Mouse (Mus musculus) layer of hippocampus, adult 8-10 months (tissue): Measurements from ENCODE around the gene 4930402H24Rik. TPM values are rescaled to one million over a fixed set of nuclear protein-coding genes. Genes with fewer than 3 reads are reported as not detected.
A peak's percentile ranks its signal among the peaks of the same experiment; 100 is the strongest.

Experiments used
- DNase-seq, 2 experiments: peaks; one replicate each; pipeline ENCODE4 v3.0.0; 2022; ENCODE audit warnings: low spot score in 2 of 2
- total RNA-seq, 4 experiments: library from RNA; stranded (reverse); gene quantifications; 2 replicates each; pipeline ENCODE4 v1.2.4; 2022

4930402H24Rik gene
- total RNA-seq = 100 to 1,000 TPM in 1 of 4 experiments, 10 to 100 TPM in 3; 74.4 to 113 (median 91.0) TPM

DNA sequence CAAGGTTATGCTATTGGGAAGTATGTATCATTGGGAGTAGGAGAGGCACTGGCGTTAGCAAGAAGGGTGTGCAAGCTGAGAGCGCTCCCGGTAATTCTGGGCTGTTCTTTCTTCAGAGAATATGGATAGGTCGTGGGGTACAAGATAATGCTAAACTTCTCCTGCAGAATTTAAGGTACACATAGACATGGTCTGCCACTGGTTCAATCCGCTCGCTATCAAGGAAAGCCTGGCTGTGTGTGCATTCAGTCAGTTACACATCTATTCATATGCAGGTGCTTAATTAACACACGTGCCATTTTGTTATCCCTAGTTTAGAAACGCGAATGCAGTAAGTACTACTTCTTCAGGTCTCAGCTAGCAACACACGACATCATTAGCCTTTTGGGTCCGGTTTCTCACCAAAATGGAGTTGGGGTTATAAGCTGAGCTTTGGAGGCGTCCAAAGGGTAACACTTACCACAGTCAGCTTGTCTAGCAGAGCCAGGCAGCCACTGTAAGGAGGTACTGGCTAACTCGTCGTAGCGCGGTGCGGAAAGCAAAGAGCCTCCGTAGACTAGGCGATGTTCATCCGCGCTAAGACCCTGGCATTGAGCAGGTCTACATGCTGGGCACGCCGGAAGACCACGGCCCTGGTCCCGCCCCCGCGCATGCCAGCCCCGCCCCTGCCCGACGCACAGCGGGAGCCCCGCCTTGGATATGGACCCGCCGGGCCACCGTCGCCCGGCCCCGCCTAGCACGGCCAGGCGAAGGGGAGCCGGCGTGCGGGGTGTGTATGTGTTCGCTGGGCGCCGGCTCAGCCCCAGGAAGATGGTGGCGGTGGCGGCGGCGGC, at the start of gene 4930402H24Rik, which contains the start of gene Atrn:
Gene 4930402H24Rik, minus strand, starts transcription at position 656 of the 833 bp plus-strand sequence.
Gene Atrn, plus strand, starts transcription at position 745 of the 833 bp plus-strand sequence.
- DNase-seq = peak; percentile 73 to 87

GRCm38 (mm10) chr2:130950548-130950947, 44.3 kb upstream of the 4930402H24Rik start:
- DNase-seq = peak; percentile 86 to 96

GRCm38 (mm10) chr2:130949781-130950180, 43.6 kb upstream of the 4930402H24Rik start:
- DNase-seq = no peak

GRCm38 (mm10) chr2:130932865-130933264, 26.7 kb upstream of the 4930402H24Rik start:
- DNase-seq = no peak

DNA sequence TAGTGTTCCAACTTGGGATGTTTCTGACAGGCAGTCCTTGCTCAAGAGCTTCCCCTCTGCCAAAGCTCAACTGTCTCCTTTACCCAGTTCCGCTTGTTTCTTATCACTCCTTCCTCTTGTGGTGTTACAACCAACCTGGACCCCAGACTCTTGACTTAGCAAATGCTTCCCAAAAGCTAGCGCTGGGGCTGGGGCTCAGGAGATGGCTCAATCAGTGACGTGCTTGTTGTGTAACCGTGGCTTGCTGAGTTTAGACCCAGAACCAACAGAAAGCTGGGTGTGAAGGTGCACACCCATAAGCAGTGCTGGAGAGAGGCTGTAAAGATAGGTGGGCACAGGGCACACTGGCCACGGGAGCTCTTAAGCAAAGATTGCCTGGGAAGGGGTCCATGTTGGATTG, 23.8 kb upstream of the 4930402H24Rik start:
- DNase-seq = no peak

DNA sequence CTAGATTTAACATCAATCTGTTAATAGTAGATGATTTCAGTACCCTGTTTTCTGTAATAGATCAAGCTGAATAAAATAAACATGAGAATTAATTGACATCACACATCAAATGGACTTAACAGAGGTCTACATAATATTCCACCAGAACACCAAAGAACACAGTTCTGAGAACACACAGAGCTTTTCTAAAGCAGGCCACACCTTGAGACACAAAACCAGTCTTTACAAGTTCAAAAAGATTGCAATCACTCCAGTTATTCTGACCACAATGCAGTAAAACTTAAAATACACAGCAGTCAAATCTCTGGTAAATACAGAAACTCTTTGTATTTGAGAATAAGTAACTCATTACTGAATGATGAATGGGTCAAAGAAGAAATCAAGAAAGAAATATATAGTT, 22.3 kb upstream of the 4930402H24Rik start:
- no peak for DNase-seq

GRCm38 (mm10) chr2:130928031-130928430, 21.8 kb upstream of the 4930402H24Rik start:
- DNase-seq = no peak

DNA sequence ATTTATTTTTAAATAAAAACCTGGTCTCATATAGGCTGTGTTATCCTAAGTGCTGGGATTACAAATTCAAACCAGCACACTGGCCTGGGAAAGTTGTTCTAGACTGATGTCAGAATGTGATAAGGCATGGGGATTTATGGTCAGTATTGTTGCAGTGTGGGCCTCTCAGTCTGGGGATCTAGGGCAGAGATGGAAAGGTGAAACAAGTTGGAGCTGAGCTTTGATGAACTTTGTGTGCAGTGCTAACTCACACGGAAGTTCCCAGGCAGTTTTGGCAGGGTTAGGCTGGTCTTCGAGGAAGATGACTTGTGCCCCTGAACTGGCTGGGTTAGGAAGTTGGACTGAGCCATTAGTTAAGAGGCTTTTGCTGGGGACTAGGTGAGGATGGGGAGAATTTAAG, 18.7 kb upstream of the 4930402H24Rik start:
- no peak for DNase-seq

GRCm38 (mm10) chr2:130919062-130919593, 12.9 kb upstream of the 4930402H24Rik start:
- no peak for DNase-seq

- no peak for DNase-seq
These were observed 11.5 kb upstream of the 4930402H24Rik start for GRCm38 (mm10) chr2:130917686-130918085.

DNA sequence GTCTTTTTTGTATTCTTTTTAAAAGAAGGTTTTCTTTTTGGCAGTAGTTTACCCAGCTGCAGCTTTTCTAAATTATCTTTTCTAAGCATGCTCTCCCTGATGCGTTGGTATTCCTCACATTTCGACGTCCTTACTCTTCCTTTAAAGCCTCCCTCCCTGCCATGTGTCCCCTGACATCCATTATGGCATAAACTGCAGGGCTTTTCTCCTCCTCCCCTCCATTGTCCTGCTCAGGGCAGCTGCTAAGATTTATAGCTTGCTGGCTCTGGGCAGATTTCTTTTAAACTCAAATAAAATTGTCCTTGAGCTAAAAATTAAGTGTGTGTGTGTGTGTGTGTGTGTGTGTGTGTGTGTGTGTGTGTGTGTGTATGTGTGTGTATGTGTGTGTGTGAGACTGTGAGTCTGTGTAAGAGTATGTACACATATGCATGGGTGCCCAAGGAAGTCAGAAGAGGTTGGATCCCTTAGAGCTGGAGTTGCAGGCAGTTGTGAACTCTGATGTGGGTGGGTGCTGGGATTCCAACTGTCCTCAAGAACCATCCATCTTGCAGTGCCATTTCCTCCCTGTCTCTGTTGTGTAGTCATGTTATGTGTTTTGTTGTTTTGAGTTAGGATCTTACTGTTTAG, 10.4 kb upstream of the 4930402H24Rik start:
- no peak for DNase-seq

DNA sequence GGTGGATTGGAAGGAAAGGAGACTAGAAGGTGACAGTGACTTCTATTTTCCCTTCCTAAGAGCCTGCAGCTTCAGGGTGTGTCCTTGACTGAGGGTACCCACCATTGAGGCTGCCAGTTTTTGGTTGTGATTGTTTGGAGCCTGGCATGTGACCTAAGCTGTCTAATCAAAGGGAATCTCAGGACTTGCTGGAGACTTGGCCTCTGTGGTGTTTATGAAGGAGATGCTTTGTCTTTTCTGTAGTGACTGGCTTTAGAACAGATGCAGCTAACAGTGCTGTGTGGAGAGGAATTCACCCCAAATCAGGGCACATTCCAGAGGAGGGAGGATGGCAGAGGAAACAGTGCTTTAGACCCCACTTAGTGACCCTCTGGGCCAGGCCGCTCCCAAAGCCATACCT, 8.7 kb upstream of the 4930402H24Rik start:
- DNase-seq = no peak

GRCm38 (mm10) chr2:130911691-130912090, 5.5 kb upstream of the 4930402H24Rik start:
- DNase-seq = no peak

- peak in 1 of 2 experiments; percentile 11 for DNase-seq
These were observed 544 bp upstream of the 4930402H24Rik start for GRCm38 (mm10) chr2:130906584-130907315.

DNA sequence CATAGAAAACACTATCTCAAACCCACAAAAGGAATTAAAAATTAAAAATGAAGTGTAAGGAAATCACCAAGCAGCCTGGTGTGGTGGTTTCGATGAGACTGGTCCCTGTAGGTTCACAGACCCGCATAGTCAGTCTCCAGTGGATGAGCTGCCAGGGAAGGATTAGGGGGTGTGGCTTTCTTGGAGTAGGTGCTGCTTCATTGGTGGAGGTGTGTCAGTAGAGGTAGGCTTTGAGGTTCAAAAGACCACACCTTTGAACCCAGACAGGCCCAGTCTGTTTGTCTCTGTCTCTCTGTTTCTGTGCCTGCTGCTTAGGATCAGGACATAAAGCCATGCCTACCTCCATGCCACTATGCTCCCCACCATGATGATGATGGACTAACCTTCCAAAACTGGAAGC, 7.4 kb downstream of the 4930402H24Rik start:
- no peak for DNase-seq

GRCm38 (mm10) chr2:130897856-130898255, 8.3 kb downstream of the 4930402H24Rik start:
- DNase-seq = no peak

- no peak for DNase-seq
These were observed 9.3 kb downstream of the 4930402H24Rik start for GRCm38 (mm10) chr2:130896944-130897343.

DNA sequence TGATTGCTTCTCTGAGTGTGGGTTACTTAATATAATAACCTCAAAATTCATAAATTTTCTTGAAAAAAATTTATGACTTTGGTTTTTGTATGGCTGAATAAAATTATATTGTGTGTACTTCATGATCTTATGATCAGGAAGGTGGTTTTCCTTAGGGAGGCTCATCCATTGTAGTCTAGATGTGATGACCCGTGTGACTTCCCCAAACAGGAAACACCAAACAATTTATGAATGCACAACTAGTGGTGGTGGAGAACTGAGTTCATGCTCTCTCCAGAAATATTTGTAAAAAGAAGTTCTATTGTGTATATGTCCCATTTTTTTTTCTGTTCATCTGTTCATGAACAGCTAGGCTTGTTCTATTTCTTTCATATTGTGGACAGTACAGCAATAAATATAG, 18.8 kb downstream of the 4930402H24Rik start:
- no peak for DNase-seq

DNA sequence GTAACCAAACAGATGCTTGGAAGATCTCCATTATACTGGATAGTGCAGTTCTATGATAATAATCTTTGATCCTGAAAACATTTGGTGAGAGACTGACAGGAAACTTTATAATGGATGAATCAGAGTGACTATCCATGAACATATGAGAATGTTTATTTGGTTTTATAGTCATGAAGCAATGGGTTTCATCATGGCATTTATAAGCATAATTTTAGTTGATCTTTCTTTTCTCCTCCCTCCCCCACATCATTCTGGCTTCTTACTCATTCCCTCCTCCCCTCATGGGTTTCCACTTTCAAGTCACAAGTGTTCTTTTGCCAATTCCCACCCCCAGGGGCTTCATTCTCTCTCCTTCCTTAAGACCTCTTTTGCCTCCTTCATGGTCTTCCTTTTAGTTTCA, 19.2 kb downstream of the 4930402H24Rik start:
- no peak for DNase-seq

DNA sequence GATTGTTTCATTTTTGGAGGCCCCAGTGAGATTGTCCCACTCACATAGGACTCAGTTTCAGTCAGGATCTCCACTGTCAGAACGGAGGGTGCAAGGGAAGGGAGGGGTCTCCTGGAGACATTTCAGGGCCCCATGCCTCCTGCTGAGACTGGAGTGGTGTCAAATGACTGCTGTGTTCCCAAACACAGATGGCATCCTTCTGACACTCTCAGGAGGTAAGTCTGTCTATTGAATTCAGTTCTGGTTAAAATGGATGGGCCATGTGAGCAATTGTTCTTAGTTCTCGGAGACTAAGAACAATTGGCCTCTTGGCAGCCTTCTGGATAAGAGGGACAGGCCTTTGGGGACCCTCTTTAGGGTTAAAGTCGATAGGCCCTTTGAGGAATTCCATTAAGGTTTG, 28.8 kb downstream of the 4930402H24Rik start:
- DNase-seq = peak in 1 of 2 experiments; percentile 15

DNA sequence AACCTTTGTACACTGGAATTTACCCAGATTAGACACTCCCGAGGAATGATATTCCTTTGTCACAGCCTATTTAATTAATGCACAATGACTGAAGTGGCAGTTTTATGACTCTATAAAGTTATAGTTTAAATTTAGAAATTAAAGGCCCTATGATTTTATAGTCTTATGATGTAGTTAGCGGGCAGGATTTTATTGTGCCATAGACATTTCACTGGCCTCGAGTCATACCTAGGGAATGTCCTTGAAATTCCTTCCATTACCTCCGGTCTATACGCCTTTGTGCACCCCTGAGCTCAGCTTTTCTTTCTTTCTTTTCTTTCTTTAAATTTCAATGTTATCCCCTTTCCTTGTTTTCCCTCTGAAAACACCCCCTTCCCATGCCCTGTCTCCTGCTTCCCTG, 35.3 kb downstream of the 4930402H24Rik start:
- DNase-seq = no peak

DNA sequence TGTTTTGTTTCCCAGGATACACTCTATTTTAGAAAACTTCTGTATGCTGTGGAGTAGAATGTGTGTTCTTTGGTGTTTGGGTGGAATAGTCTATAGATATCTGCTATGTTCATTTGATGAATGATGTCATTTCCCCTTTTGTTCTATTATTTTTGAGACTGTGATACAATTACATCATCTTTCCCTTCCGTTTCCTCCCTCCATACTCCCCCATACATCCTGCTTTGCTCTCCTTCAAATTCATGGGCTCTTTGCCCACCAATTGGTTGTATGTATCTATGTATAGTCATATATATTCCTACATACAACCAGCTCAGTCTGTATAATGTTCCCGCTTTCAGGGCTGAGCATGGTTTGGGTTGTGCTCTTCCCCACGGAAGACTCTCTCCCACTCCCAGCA, 44.1 kb downstream of the 4930402H24Rik start:
- DNase-seq = no peak
